Mouse (Mus musculus) liver, embryonic 15.5 days (tissue): Measurements from ENCODE around the gene Rars. TPM values are rescaled to one million over a fixed set of nuclear protein-coding genes. Genes with fewer than 3 reads are reported as not detected.
A peak's percentile ranks its signal among the peaks of the same experiment; 100 is the strongest.

Source experiments
- ATAC-seq: fragments of 200-750 bp; cut with Nextera tagmentation; 2 replicates; pipeline ENCODE4 v1.8.0; 2017; ENCODE audit warnings: moderate number of reproducible peaks, mild to moderate bottlenecking, moderate library complexity; ENCODE audit not compliant: insufficient read depth
- H3K27ac ChIP-seq: fragments of 300-500 bp; sonication (generic); replicated peaks from 2 replicates; pipeline ENCODE4 v1.5.1; 2015; ENCODE audit warnings: mild to moderate bottlenecking, inconsistent platforms
- H3K27me3 ChIP-seq: fragments of 300-500 bp; sonication (generic); 2 replicates; pipeline ENCODE4 v1.6.1; 2015; ENCODE audit warnings: mild to moderate bottlenecking, inconsistent platforms
- H3K36me3 ChIP-seq: fragments of 300-500 bp; sonication (generic); replicated peaks from 2 replicates; pipeline ENCODE4 v1.6.1; 2015; ENCODE audit warnings: moderate library complexity, mild to moderate bottlenecking, inconsistent platforms
- H3K4me1 ChIP-seq: fragments of 300-500 bp; sonication (generic); replicated peaks from 2 replicates; pipeline ENCODE4 v1.6.1; 2015; ENCODE audit warnings: inconsistent platforms
- H3K4me2 ChIP-seq: fragments of 300-500 bp; sonication (generic); 2 replicates; pipeline ENCODE4 v1.6.1; 2015; ENCODE audit warnings: moderate library complexity, mild to moderate bottlenecking, inconsistent platforms
- H3K4me3 ChIP-seq: fragments of 300-500 bp; sonication (generic); replicated peaks from 2 replicates; pipeline ENCODE4 v1.5.1; 2015; ENCODE audit warnings: mild to moderate bottlenecking, inconsistent platforms
- H3K9ac ChIP-seq: fragments of 300-500 bp; sonication (generic); 2 replicates; pipeline ENCODE4 v1.6.1; 2015; ENCODE audit warnings: moderate library complexity, mild to moderate bottlenecking, inconsistent platforms
- H3K9me3 ChIP-seq: fragments of 300-500 bp; sonication (generic); replicated peaks from 2 replicates; pipeline ENCODE4 v1.6.1; 2016; ENCODE audit warnings: inconsistent platforms
- WGBS: fragments of 180-500 bp; shearing (Covaris S2); methylation state at CpG from one replicate; pipeline ENCODE4 v1.1.7; 2015; ENCODE audit warnings: mixed read lengths; ENCODE audit not compliant: insufficient replicate concordance; 5-methylcytosine and 5-hydroxymethylcytosine counted together
- polyA plus RNA-seq: library from polyadenylated mRNA; unstranded; fragments of >200 nt; fragmentation: Nextera tagmentation; extraction: Ambion mirVana; gene quantifications from 2 replicates; pipeline ENCODE4 v1.2.1, GENCODE M21; 2015

Gene Rars
- polyA plus RNA-seq, 1 experiment from 2014 or later, result 41.0 TPM

- no peaks in the 10 kb centered on the region for H3K9me3 ChIP-seq
- peak overlapping the region; percentile 43 for H3K4me3 ChIP-seq
- H3K36me3 ChIP-seq, result no peaks in the 10 kb centered on the region; the same call in 1 of the 2 replicates
- H3K27ac ChIP-seq, result 0 out of 2 replicates have a peak overlapping the region, but pooled peaks have one; percentile 14
- H3K4me2 ChIP-seq, result peak overlapping the region; percentile 72
- peak overlapping the region; percentile 23; the same call in 1 of the 2 replicates for H3K9ac ChIP-seq
- peaks cover 20% of the 10 kb centered on the region for H3K4me1 ChIP-seq
- peak; percentile 77 for ATAC-seq
- WGBS, result 16% methylated on average over 28 of the region's 28 CpGs
- no peaks in the 10 kb centered on the region for H3K27me3 ChIP-seq
Measured at GRCm38 (mm10) chr11:35838345-35839338, 4.3 kb upstream of the Rars start.

- Histone ChIP-seq H3K36me3 (peaks cover 2% of the 10 kb centered on the region), H3K4me2 (peak overlapping the region; percentile 72), H3K4me1 (peaks cover 28% of the 10 kb centered on the region), H3K27ac (0 out of 2 replicates have a peak overlapping the region, but pooled peaks have one; percentile 14), H3K9ac (peak overlapping the region; percentile 23; the same call in 1 of the 2 replicates), H3K27me3 (no peaks in the 10 kb centered on the region), H3K4me3 (peak overlapping the region; percentile 43), H3K9me3 (no peaks in the 10 kb centered on the region)
- no peak for ATAC-seq
- WGBS, result 56% methylated on average over 5 of the region's 5 CpGs
Measured at GRCm38 (mm10) chr11:35837156-35838126, 3.1 kb upstream of the Rars start.

- no peak for ATAC-seq
- WGBS, result 34% methylated on average over 6 of the region's 6 CpGs
- Histone ChIP-seq H3K4me1 (peaks cover 25% of the 10 kb centered on the region), H3K9ac (peak overlapping the region; percentile 82), H3K4me2 (peak overlapping the region; percentile 81), H3K27me3 (no peaks in the 10 kb centered on the region), H3K4me3 (peak overlapping the region; percentile 95), H3K36me3 (peaks cover 41% of the 10 kb centered on the region), H3K27ac (no peak overlapping the region), H3K9me3 (no peaks in the 10 kb centered on the region)
Measured at GRCm38 (mm10) chr11:35833270-35833669, 1.0 kb downstream of the Rars start.

DNA sequence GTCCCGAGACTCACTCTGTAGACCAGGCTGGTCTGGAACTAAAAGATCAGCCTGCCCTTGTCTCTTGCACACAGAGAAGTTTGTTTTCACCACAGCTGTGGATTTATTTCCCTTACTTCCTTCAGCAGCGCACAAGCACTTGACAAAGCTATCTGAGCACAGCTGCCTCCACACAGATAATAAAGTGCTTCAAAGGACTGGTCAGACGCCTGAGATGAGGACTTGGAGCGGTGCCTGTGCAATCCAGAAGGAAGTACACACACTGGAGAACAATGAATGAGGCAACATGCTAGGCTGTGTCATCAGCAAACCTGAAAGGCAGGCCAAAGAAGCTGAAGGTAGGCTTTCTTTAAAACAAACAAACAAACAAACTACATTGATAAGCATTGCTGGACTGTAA, 2.2 kb downstream of the Rars start:
- Histone ChIP-seq H3K9ac (no peak overlapping the region), H3K4me2 (no peak overlapping the region), H3K4me3 (no peak overlapping the region), H3K9me3 (no peaks in the 10 kb centered on the region), H3K27ac (no peak overlapping the region), H3K36me3 (peaks cover 52% of the 10 kb centered on the region), H3K27me3 (no peaks in the 10 kb centered on the region), H3K4me1 (peaks cover 18% of the 10 kb centered on the region)
- 53% methylated on average over 4 of the region's 4 CpGs for WGBS
- ATAC-seq, result no peak

DNA sequence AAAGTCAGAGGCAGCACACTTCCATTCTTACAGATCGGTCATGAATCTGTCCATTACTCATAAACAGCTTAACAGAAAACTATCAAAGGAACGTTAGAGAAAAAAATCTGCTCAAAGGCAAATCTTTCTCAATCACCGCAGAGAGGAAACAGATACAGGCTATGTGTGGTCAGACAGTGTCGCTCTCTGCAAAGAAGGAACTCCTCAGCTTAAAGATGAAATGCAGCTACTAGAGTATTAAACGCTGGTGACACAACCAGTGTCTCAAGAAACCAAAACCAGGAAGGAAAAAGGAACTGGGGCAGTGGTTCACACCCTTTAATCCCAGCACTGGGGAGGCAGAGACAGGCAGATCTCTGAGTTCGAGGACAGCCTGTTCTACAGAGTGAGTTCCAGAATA, 6.6 kb downstream of the Rars start:
- WGBS, result 60% methylated on average over 6 of the region's 6 CpGs
- Histone ChIP-seq H3K36me3 (peaks cover 89% of the 10 kb centered on the region), H3K9me3 (no peaks in the 10 kb centered on the region), H3K4me3 (no peak overlapping the region), H3K9ac (no peak overlapping the region), H3K27ac (no peak overlapping the region), H3K27me3 (no peaks in the 10 kb centered on the region), H3K4me2 (no peak overlapping the region), H3K4me1 (peaks cover 8% of the 10 kb centered on the region)
- no peak for ATAC-seq

GRCm38 (mm10) chr11:35816316-35816715, 18.0 kb downstream of the Rars start:
- H3K9ac ChIP-seq, result no peak overlapping the region
- H3K4me1 ChIP-seq, result no peaks in the 10 kb centered on the region
- 82% methylated on average over 12 of the region's 12 CpGs for WGBS
- H3K4me3 ChIP-seq, result no peak overlapping the region
- H3K9me3 ChIP-seq, result no peaks in the 10 kb centered on the region
- ATAC-seq, result no peak
- H3K4me2 ChIP-seq, result no peak overlapping the region
- H3K27me3 ChIP-seq, result no peaks in the 10 kb centered on the region
- H3K36me3 ChIP-seq, result peaks cover 93% of the 10 kb centered on the region
- H3K27ac ChIP-seq, result no peak overlapping the region

GRCm38 (mm10) chr11:35811458-35811857, 22.8 kb downstream of the Rars start:
- Histone ChIP-seq H3K9ac (no peak overlapping the region), H3K36me3 (peaks cover 95% of the 10 kb centered on the region), H3K27ac (no peak overlapping the region), H3K4me3 (no peak overlapping the region), H3K9me3 (no peaks in the 10 kb centered on the region), H3K4me1 (no peaks in the 10 kb centered on the region), H3K27me3 (no peaks in the 10 kb centered on the region), H3K4me2 (no peak overlapping the region)
- 78% methylated on average over 10 of the region's 10 CpGs for WGBS
- ATAC-seq, result no peak

DNA sequence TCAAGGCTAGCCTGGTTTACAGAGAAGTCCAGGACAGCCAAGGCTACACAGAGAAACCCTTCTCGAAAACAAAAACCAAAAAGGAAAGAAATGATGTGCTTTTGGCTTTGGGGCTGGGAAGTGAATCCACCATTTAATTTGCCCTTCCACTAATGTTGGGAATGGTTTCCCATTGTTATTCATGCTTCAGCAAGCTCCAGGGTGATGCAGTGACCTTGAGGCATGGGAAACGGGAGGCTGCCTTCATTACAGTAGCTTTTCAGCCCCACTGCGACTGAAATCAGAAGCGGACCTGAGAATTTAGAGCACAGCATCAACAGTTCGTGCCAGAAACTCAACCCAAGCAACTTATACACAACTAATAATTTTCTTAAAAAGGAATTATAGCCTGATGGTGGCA, 33.0 kb downstream of the Rars start:
- Histone ChIP-seq H3K9me3 (no peaks in the 10 kb centered on the region), H3K9ac (no peak overlapping the region), H3K27ac (no peak overlapping the region), H3K4me1 (no peaks in the 10 kb centered on the region), H3K36me3 (no peaks in the 10 kb centered on the region), H3K27me3 (peaks cover 44% of the 10 kb centered on the region), H3K4me3 (no peak overlapping the region), H3K4me2 (no peak overlapping the region)
- no peak for ATAC-seq
- 66% methylated on average over 5 of the region's 5 CpGs for WGBS

- Histone ChIP-seq H3K36me3 (no peaks in the 10 kb centered on the region), H3K4me2 (peak within 1 kb of the TSS; percentile 29), H3K27me3 (peaks cover 61% of the 10 kb centered on the region), H3K4me1 (no peaks in the 10 kb centered on the region), H3K9me3 (no peaks in the 10 kb centered on the region), H3K27ac (no peak within 1 kb of the TSS), H3K9ac (no peak within 1 kb of the TSS), H3K4me3 (0 out of 2 replicates have a peak within 1 kb of the TSS, but pooled peaks have one; percentile 2)
- WGBS, result 14% methylated on average over 11 of the region's 11 CpGs
- no peak for ATAC-seq
Measured at GRCm38 (mm10) chr11:35798874-35799273, 35.4 kb downstream of the Rars start, which contains the start of gene Fbll1. Gene Fbll1, minus strand, starts transcription at chr11:35798884.

- no peak overlapping the region for H3K4me2 ChIP-seq
- H3K9ac ChIP-seq, result no peak overlapping the region
- H3K9me3 ChIP-seq, result no peaks in the 10 kb centered on the region
- no peaks in the 10 kb centered on the region for H3K4me1 ChIP-seq
- ATAC-seq, result no peak
- H3K36me3 ChIP-seq, result no peaks in the 10 kb centered on the region
- H3K27me3 ChIP-seq, result peaks cover 61% of the 10 kb centered on the region
- no peak overlapping the region for H3K27ac ChIP-seq
- H3K4me3 ChIP-seq, result no peak overlapping the region
- WGBS, result 5% methylated on average over 23 of the region's 23 CpGs
Measured at GRCm38 (mm10) chr11:35798495-35798820, 35.8 kb downstream of the Rars start.
